Mouse (Mus musculus) megakaryocyte, embryonic 14.5 days (primary cell): ENCODE data around the gene Myom3. TPM values are rescaled to one million over a fixed set of nuclear protein-coding genes. Genes with fewer than 3 reads are reported as not detected.

Source experiments
- H3K27me3 ChIP-seq: replicated peaks from 2 replicates; pipeline ENCODE3; 2012; ENCODE audit warnings: inconsistent platforms
- H3K36me3 ChIP-seq: replicated peaks from 2 replicates; pipeline ENCODE3; 2012; ENCODE audit warnings: low read length, inconsistent platforms, mixed read lengths
- H3K4me1 ChIP-seq: 2 replicates; pipeline ENCODE4 v1.6.1; 2012; ENCODE audit warnings: inconsistent platforms
- H3K4me3 ChIP-seq: replicated peaks from 2 replicates; pipeline ENCODE3; 2012; ENCODE audit warnings: moderate library complexity, mild to moderate bottlenecking, inconsistent platforms
- H3K9me3 ChIP-seq: 2 replicates; pipeline ENCODE4 v1.6.1; 2012; ENCODE audit warnings: inconsistent platforms
- FLI1 ChIP-seq: IDR thresholded peaks from 2 replicates; pipeline ENCODE4 v1.6.1; 2012; ENCODE audit warnings: low read length, inconsistent platforms, mixed read lengths
- GATA1 ChIP-seq: IDR thresholded peaks from 3 replicates; pipeline ENCODE4 v1.6.1; 2012; ENCODE audit warnings: mixed read lengths, low read length, inconsistent platforms, borderline replicate concordance
- polyA plus RNA-seq: library from polyadenylated mRNA; stranded (reverse); fragments of >175 nt; gene quantifications from 2 replicates; pipeline ENCODE4 v1.2.3, GENCODE M21; 2012; ENCODE audit warnings: low replicate concordance; ENCODE audit not compliant: insufficient read depth

Myom3 gene
- polyA plus RNA-seq, 1 experiment, result not detected

DNA sequence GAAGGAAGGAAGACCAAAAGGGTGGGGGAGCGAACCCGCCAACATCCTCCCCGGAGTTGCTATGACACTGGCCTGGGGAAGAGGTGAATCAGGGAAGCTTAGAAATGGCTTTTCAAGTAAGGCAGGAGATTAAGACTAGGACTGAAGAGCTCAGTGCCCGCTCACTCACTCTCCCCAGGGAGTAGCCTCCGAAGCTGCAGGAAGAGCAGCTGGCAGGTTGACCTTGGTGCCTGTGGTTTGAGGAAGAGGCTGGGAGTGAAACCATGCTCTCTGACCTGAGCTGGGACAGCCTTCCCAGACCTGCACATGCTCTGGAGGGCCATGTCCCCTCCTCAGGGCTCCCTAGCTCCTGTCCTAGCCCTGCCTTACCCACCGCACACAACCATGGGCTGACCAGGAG, 690 bp upstream of the Myom3 start:
- Histone ChIP-seq H3K27me3 (peaks cover 55% of the 10 kb centered on the region), H3K4me3 (no peak overlapping the region), H3K9me3 (peaks cover 12% of the 10 kb centered on the region), H3K36me3 (no peaks in the 10 kb centered on the region), H3K4me1 (peaks cover 29% of the 10 kb centered on the region)
- TF ChIP-seq GATA1, result no peak

DNA sequence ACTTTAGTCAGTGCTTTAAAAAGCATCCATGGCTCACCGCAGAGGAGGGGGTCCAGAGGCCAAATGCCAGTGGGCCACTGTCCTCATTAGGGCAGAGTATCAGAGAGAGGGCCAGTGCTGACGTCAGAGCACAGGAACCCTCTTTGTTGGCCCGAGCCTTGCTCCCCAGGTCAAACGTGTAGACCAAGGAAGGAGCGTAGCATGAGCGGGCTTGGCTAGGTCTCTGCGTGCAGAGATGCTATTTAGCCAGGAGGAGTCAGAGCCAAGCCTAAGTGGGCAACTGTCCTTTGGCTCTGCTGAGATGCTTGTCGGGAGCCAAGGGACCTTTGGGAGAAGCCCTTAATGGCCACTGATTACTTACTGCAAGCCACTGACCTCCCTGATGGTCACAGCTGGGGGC, 1.5 kb downstream of the Myom3 start:
- Histone ChIP-seq H3K4me3 (no peak overlapping the region), H3K9me3 (no peaks in the 10 kb centered on the region), H3K27me3 (peaks cover 68% of the 10 kb centered on the region), H3K36me3 (no peaks in the 10 kb centered on the region), H3K4me1 (peaks cover 31% of the 10 kb centered on the region)
- TF ChIP-seq GATA1, result no peak

DNA sequence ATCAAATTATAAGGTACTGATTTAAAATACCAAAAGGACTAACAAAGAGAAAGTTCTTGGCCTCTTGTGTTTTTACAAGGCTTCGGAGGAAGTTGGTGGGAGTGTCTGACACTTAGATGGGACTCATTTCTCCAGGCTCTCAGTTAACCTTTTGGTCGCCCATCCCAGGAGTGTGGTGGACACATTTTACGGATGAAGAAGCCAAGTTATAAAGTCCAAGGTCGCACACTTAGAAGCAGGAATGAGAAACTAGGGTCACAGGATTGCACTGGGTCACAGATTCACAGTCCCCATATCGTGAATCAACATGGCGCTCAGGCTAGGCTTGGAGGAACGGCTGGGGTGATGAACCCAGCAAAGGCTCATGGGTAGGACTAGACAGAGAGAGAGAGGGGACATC, 2.1 kb downstream of the Myom3 start:
- Histone ChIP-seq H3K4me1 (peaks cover 31% of the 10 kb centered on the region), H3K4me3 (no peak overlapping the region), H3K36me3 (no peaks in the 10 kb centered on the region), H3K27me3 (peaks cover 71% of the 10 kb centered on the region), H3K9me3 (no peaks in the 10 kb centered on the region)
- TF ChIP-seq GATA1, result no peak

DNA sequence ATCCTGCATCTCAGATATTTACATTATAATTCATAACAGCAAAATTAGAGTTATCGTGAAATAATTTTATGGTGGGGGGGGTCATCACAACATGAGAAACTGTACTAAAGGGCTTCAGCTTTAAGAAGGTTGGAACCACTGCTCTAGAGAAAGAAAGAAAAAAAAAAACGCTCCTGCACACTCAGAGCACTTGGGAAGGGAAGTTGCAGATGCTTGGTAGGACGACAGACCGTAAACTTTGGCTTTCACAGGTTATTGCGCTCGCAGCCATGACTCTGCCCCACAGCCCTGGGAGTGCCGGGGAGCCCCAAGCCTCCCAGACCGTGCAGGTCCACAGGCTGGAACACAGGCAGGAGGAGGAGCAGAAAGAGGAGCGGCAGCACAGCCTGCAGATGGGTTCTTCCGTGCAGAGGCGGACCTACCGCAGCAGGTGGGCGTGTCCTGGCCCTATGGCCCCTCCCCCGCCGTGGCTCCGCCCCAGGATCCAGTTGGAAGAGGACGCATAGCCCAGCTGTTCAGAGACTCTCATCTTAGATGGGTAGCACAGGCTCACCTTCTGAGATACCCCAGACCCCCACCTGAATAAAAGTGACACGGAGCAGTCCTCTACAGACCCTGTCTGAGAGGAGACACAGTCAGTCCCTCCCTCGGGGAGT, 2.9 kb downstream of the Myom3 start:
- no peaks in the 10 kb centered on the region for H3K36me3 ChIP-seq
- TF ChIP-seq GATA1 (no peak), FLI1 (no peak)
- H3K4me3 ChIP-seq, result peak overlapping the region; percentile 90
- H3K9me3 ChIP-seq, result no peaks in the 10 kb centered on the region
- peaks cover 31% of the 10 kb centered on the region for H3K4me1 ChIP-seq
- H3K27me3 ChIP-seq, result peaks cover 71% of the 10 kb centered on the region

DNA sequence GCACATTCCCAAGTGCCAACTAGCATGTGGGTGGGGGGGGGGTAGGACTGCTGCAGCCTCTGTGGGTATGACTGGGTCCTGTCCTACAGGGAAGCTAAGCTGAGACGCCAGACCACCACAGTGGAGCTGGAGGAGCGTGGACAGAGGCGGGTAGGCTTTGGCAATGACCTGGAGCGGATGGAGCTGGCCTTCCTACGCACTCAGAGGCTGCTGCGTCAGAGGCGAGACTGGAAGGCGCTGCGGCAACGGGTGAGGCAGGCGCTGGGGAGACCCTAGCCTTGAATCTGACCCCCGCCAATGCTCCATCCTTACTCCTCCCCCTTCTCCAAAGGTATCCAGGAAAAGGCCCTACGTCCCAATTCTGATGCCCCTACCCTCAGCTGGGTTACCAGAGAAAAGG, 5.2 kb downstream of the Myom3 start:
- no peaks in the 10 kb centered on the region for H3K9me3 ChIP-seq
- no peaks in the 10 kb centered on the region for H3K36me3 ChIP-seq
- peaks cover 66% of the 10 kb centered on the region for H3K27me3 ChIP-seq
- TF ChIP-seq FLI1 (no peak), GATA1 (no peak)
- peaks cover 33% of the 10 kb centered on the region for H3K4me1 ChIP-seq
- H3K4me3 ChIP-seq, result no peak overlapping the region

DNA sequence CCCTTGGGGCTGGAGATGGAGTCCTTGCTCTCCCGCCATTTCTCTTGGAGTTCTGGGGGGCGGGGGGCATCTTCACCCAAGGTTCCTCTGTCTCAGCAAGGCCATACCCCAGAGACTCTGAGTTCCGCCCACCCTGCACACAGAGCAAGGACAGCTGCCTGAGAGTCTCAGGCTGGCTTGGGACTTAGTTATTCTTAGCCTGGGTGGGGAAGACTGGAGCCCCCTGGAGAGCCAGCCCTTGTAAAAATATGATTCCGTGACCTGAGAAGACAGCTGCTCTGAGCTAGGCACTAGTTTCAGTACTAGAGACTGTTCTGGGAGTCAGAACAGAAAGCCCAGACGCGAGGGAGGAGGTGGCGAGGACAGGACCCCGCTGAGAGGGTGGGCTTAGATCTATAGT, 6.2 kb downstream of the Myom3 start:
- no peaks in the 10 kb centered on the region for H3K9me3 ChIP-seq
- no peak overlapping the region for H3K4me3 ChIP-seq

DNA sequence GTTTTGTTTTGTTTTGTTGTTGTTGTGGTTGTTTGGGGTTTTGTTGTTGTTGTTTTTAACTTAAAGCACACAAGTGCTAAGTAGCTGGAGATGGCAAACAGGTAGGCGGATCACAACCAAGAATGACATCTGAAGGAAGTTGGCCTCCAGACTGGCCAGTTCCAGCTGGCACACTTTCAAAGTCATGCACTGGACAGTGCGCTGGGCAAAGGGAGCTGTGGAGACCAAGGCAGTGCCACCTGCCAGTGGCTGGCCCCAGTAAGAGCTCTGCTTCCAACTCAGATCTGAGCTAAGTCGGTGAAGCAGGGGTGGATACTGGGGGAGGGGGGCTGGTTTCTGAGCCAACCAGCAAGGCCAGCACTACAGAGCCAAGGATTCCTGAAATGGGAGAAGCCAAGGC, 7.5 kb downstream of the Myom3 start:
- Histone ChIP-seq H3K9me3 (no peaks in the 10 kb centered on the region), H3K4me3 (no peak overlapping the region), H3K36me3 (no peaks in the 10 kb centered on the region), H3K27me3 (peaks cover 63% of the 10 kb centered on the region), H3K4me1 (peaks cover 29% of the 10 kb centered on the region)
- TF ChIP-seq GATA1 (no peak), FLI1 (no peak)

More for the DNA sequence above, 6.2 kb downstream of the Myom3 start:
- Histone ChIP-seq H3K27me3 (peaks cover 66% of the 10 kb centered on the region), H3K36me3 (no peaks in the 10 kb centered on the region), H3K4me1 (peaks cover 33% of the 10 kb centered on the region)
- TF ChIP-seq GATA1, result no peak
- no peak for TF ChIP-seq FLI1

DNA sequence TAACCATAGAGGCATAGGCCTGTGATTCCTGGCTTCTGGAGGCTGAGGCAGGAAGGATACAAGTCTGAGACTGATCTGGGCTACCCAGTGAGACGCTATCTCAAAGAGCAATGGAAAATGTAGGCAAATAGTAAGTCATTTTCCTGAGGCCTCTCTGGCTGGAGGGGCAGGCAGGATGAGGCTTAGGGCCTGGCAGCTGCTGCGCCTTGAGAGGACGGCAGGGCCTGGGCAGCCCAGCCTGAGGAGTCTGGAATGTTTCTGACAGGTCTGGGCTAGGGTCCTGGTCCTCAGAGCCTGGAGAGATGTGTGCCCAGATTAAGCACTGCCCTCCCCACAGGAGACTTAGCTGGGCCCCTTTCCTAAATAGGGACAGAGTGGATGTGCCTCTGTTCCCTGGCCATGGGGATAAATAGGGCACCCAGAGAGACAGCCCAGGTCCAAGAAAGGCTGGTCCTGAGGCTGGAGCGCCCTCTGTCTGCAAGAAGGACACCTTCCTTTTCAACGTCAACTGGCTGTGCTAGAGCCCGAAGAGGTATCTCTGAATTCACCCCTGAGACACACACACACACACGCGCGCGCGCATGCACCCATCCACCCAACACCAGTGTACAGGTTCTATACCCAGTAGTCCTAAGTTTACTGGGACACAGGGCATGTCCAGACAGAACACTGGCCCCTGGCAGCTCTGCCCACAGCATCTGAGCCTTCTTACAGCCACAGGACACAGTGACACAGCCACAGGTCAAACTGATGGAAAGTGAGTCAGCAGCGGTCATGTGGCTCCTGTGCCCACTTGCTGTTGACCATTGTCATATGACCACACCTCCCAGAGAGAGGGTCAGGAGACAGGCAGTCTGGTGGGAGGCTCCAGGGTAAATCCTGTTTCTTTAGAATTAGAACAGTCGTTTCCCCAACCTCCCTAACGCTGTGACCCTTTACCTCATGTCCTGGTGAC, 9.3 kb downstream of the Myom3 start:
- H3K9me3 ChIP-seq, result no peaks in the 10 kb centered on the region
- H3K27me3 ChIP-seq, result peaks cover 66% of the 10 kb centered on the region
- H3K4me1 ChIP-seq, result peaks cover 11% of the 10 kb centered on the region
- H3K36me3 ChIP-seq, result no peaks in the 10 kb centered on the region
- TF ChIP-seq GATA1 (no peak), FLI1 (no peak)
- H3K4me3 ChIP-seq, result peak overlapping the region; percentile 11

DNA sequence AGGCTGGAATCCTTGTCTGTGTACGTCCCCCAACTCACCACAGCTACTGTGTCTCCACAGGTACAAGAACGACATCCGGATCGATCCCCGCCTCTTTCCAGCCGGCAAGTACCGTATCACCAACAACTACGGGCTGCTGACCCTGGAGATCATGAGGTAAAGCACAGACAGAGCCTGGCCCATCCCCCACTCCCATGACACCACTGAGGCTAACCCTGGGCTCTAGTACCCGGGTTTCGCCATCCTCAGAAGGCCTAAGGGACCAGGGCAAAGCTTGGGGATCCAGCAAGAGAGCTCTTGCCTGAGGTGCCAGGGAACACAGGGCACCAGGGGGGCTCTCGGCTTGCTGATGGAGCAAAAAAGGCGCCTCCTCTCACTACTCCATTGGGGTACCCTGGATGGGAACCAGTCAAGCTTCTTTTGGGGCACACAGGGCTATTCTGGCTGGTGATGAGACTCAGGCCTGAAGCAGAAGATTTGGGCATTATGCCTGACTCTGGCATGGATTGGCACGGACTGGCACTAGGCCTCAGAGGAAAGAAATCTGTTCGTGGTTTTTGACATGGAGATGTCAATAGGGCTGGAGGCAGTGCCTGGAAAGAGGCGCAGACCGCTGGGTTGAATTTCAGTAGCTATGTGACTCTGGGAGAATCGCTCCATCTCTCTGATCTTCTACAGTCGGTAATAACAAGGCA, 11.2 kb downstream of the Myom3 start:
- Histone ChIP-seq H3K27me3 (peaks cover 64% of the 10 kb centered on the region), H3K9me3 (no peaks in the 10 kb centered on the region), H3K4me3 (no peak overlapping the region), H3K36me3 (no peaks in the 10 kb centered on the region), H3K4me1 (peaks cover 9% of the 10 kb centered on the region)
- TF ChIP-seq GATA1 (no peak), FLI1 (no peak)

DNA sequence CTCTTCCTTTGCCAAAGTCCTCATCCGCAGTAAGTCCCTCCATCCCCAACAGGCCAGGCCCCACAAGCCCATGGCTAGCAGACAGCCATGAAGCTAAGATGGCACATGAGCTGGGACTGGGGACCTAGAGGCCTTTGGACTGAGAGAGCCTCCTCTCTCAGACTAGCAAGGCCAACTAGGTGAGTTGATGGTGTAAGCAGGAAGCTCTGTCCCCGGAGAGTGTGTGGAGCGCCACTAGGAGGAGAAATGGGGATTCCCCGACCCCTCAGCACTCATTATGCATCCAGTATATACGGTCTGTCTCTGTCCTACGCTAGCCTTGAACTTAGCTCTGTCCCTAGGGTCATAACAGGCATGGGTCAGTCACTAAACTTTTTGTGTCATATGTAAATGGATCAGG, 12.1 kb downstream of the Myom3 start:
- no peaks in the 10 kb centered on the region for H3K36me3 ChIP-seq
- H3K9me3 ChIP-seq, result no peaks in the 10 kb centered on the region
- H3K4me1 ChIP-seq, result peaks cover 9% of the 10 kb centered on the region
- no peak overlapping the region for H3K4me3 ChIP-seq
- peaks cover 66% of the 10 kb centered on the region for H3K27me3 ChIP-seq
- TF ChIP-seq FLI1, result no peak
- TF ChIP-seq GATA1, result no peak
